ENCODE assay signal across 15 mouse cellular contexts in genomic region chr11:112442639-112443038, GRCm38 (mm10).
"Had no signal": no experiment of that assay in that cellular context is flagged by ENCODE, and none has a peak within 500 bp of the region (broad histone marks: within the 10 kb centered on the region; RNA-seq: fewer than 3 reads in every experiment).

No protein-coding gene starts in this region.

- DNase-seq: retina, postnatal 1 day; right cerebral cortex, adult 18-20 months; right cerebral cortex, postnatal 14 days; right cerebral cortex, postnatal 25 days; right cerebral cortex, postnatal 4 days; spleen, adult 18-20 months; thymus, adult 18-20 months; thymus, adult 2 months; thymus, postnatal 14 days; thymus, postnatal 25 days; thymus, postnatal 36 days; thymus, postnatal 4 days had no signal

- H3K27me3 ChIP-seq: neural tube, embryonic 15.5 days; stomach, embryonic 15.5 days had no signal

- H3K36me3 ChIP-seq: neural tube, embryonic 15.5 days; stomach, embryonic 15.5 days had no signal

- H3K4me3 ChIP-seq: neural tube, embryonic 15.5 days; stomach, embryonic 15.5 days had no signal

- H3K27ac ChIP-seq: neural tube, embryonic 15.5 days; stomach, embryonic 15.5 days; stomach, postnatal 0 days had no signal

- H3K4me1 ChIP-seq: neural tube, embryonic 15.5 days; stomach, embryonic 15.5 days had no signal
